Mouse (Mus musculus) hindbrain, embryonic 15.5 days (tissue): ENCODE results near the gene Evi5. TPM values are rescaled to one million over a fixed set of nuclear protein-coding genes. Genes with fewer than 3 reads are reported as not detected.

Source experiments
- ATAC-seq: fragments of 200-750 bp; cut with Nextera tagmentation; 2 replicates; pipeline ENCODE4 v1.8.0; 2017; ENCODE audit warnings: low read depth, moderate number of reproducible peaks, moderate TSS enrichment; ENCODE audit not compliant: low FRiP score
- H3K27ac ChIP-seq: fragments of 300-500 bp; sonication (generic); replicated peaks from 2 replicates; pipeline ENCODE4 v1.5.1; 2015; ENCODE audit warnings: mild to moderate bottlenecking, inconsistent platforms
- H3K27me3 ChIP-seq: fragments of 300-500 bp; sonication (generic); 2 replicates; pipeline ENCODE4 v1.6.1; 2015; ENCODE audit warnings: control low read depth, inconsistent platforms
- H3K36me3 ChIP-seq: fragments of 300-500 bp; sonication (generic); 2 replicates; pipeline ENCODE4 v1.6.1; 2015; ENCODE audit warnings: control low read depth, inconsistent platforms
- H3K4me1 ChIP-seq: fragments of 300-500 bp; sonication (generic); replicated peaks from 2 replicates; pipeline ENCODE4 v1.6.1; 2015; ENCODE audit warnings: control low read depth, inconsistent platforms
- H3K4me2 ChIP-seq: fragments of 300-500 bp; sonication (generic); 2 replicates; pipeline ENCODE4 v1.6.1; 2015; ENCODE audit warnings: moderate library complexity, mild to moderate bottlenecking, inconsistent platforms
- H3K4me3 ChIP-seq: fragments of 300-500 bp; sonication (generic); 2 replicates; pipeline ENCODE4 v1.5.1; 2015; ENCODE audit warnings: mild to moderate bottlenecking, inconsistent platforms
- H3K9ac ChIP-seq: fragments of 300-500 bp; sonication (generic); 2 replicates; pipeline ENCODE4 v1.6.1; 2015; ENCODE audit warnings: inconsistent platforms
- H3K9me3 ChIP-seq: fragments of 300-500 bp; sonication (generic); 2 replicates; pipeline ENCODE4 v1.6.1; 2016; ENCODE audit warnings: control low read depth, inconsistent platforms
- WGBS: fragments of 180-500 bp; shearing (Covaris S2); methylation state at CpG from one replicate; pipeline ENCODE4 v1.1.7; 2015; 5-methylcytosine and 5-hydroxymethylcytosine counted together
- polyA plus RNA-seq: library from polyadenylated mRNA; unstranded; fragments of >200 nt; fragmentation: Nextera tagmentation; extraction: Ambion mirVana; gene quantifications from 2 replicates; pipeline ENCODE4 v1.2.1, GENCODE M21; 2015

Gene Evi5
- polyA plus RNA-seq, 1 experiment from 2014 or later, result 54.8 TPM

- WGBS, result under 1% methylated on average over 67 of the region's 82 CpGs
- Histone ChIP-seq H3K4me1 (peaks cover 13% of the 10 kb centered on the region), H3K4me3 (peak overlapping the region; percentile 98), H3K4me2 (peak overlapping the region; percentile 75), H3K27me3 (no peaks in the 10 kb centered on the region), H3K9ac (peak overlapping the region; percentile 89), H3K9me3 (no peaks in the 10 kb centered on the region), H3K36me3 (no peaks in the 10 kb centered on the region), H3K27ac (peak overlapping the region; percentile 93)
- peak; percentile 82 for ATAC-seq
Measured at GRCm38 (mm10) chr5:107867970-107868904, 6.7 kb downstream of the Evi5 start.

GRCm38 (mm10) chr5:107866127-107867126 is 8.5 kb downstream of the Evi5 start:
- peaks cover 13% of the 10 kb centered on the region for H3K4me1 ChIP-seq

GRCm38 (mm10) chr5:107863971-107864370 is 10.9 kb downstream of the Evi5 start:
- H3K36me3 ChIP-seq, result no peaks in the 10 kb centered on the region
- H3K9me3 ChIP-seq, result no peaks in the 10 kb centered on the region
- WGBS, result 84% methylated on average over 3 of the region's 3 CpGs

More at GRCm38 (mm10) chr5:107866127-107867126, 8.5 kb downstream of the Evi5 start:
- Histone ChIP-seq H3K27me3 (no peaks in the 10 kb centered on the region), H3K9ac (no peak overlapping the region), H3K36me3 (no peaks in the 10 kb centered on the region), H3K9me3 (no peaks in the 10 kb centered on the region), H3K27ac (no peak overlapping the region), H3K4me2 (no peak overlapping the region), H3K4me3 (no peak overlapping the region)
- 65% methylated on average over 2 of the region's 2 CpGs for WGBS
- ATAC-seq, result no peak

GRCm38 (mm10) chr5:107858963-107859362 is 15.9 kb downstream of the Evi5 start:
- no peaks in the 10 kb centered on the region for H3K9me3 ChIP-seq
- no peak overlapping the region for H3K27ac ChIP-seq
- H3K4me1 ChIP-seq, result 0 out of 2 replicates have a peak, but pooled peaks cover 3% of the 10 kb centered on the region
- no peak for ATAC-seq
- no peak overlapping the region for H3K9ac ChIP-seq
- H3K27me3 ChIP-seq, result no peaks in the 10 kb centered on the region
- 46% methylated on average over 2 of the region's 2 CpGs for WGBS
- no peak overlapping the region for H3K4me2 ChIP-seq
- H3K36me3 ChIP-seq, result no peaks in the 10 kb centered on the region
- H3K4me3 ChIP-seq, result no peak overlapping the region

More at GRCm38 (mm10) chr5:107863971-107864370, 10.9 kb downstream of the Evi5 start:
- no peak for ATAC-seq
- no peak overlapping the region for H3K9ac ChIP-seq
- H3K4me1 ChIP-seq, result peaks cover 13% of the 10 kb centered on the region
- no peak overlapping the region for H3K27ac ChIP-seq
- no peaks in the 10 kb centered on the region for H3K27me3 ChIP-seq
- H3K4me2 ChIP-seq, result no peak overlapping the region
- no peak overlapping the region for H3K4me3 ChIP-seq

GRCm38 (mm10) chr5:107855546-107855945 is 19.4 kb downstream of the Evi5 start:
- Histone ChIP-seq H3K4me2 (no peak overlapping the region), H3K27ac (no peak overlapping the region), H3K27me3 (no peaks in the 10 kb centered on the region), H3K36me3 (no peaks in the 10 kb centered on the region), H3K9me3 (no peaks in the 10 kb centered on the region), H3K4me1 (0 out of 2 replicates have a peak, but pooled peaks cover 6% of the 10 kb centered on the region), H3K9ac (no peak overlapping the region), H3K4me3 (no peak overlapping the region)
- ATAC-seq, result no peak
- WGBS, result 93% methylated on average over 2 of the region's 2 CpGs

GRCm38 (mm10) chr5:107854556-107854955 is 20.4 kb downstream of the Evi5 start:
- H3K27me3 ChIP-seq, result no peaks in the 10 kb centered on the region
- no peak for ATAC-seq
- H3K27ac ChIP-seq, result no peak overlapping the region
- no peaks in the 10 kb centered on the region for H3K36me3 ChIP-seq
- H3K4me1 ChIP-seq, result 0 out of 2 replicates have a peak, but pooled peaks cover 6% of the 10 kb centered on the region
- H3K9me3 ChIP-seq, result no peaks in the 10 kb centered on the region
- no peak overlapping the region for H3K4me2 ChIP-seq
- no peak overlapping the region for H3K4me3 ChIP-seq
- 78% methylated on average over 3 of the region's 3 CpGs for WGBS
- no peak overlapping the region for H3K9ac ChIP-seq

GRCm38 (mm10) chr5:107853807-107854206 is 21.1 kb downstream of the Evi5 start:
- 0 out of 2 replicates have a peak, but pooled peaks have one; percentile 59 for ATAC-seq
- Histone ChIP-seq H3K27me3 (no peaks in the 10 kb centered on the region), H3K36me3 (no peaks in the 10 kb centered on the region), H3K4me2 (peak overlapping the region; percentile 12; the same call in 1 of the 2 replicates), H3K4me3 (no peak overlapping the region), H3K9ac (no peak overlapping the region), H3K4me1 (0 out of 2 replicates have a peak, but pooled peaks cover 6% of the 10 kb centered on the region), H3K27ac (peak overlapping the region; percentile 25; the same call in 1 of the 2 replicates), H3K9me3 (no peaks in the 10 kb centered on the region)
- 42% methylated on average over 6 of the region's 6 CpGs for WGBS

GRCm38 (mm10) chr5:107848964-107849363 is 25.9 kb downstream of the Evi5 start:
- H3K9ac ChIP-seq, result no peak overlapping the region
- no peaks in the 10 kb centered on the region for H3K36me3 ChIP-seq
- whole genome bisulfite sequencing, result 87% methylated on average over 4 of the region's 4 CpGs
- no peaks in the 10 kb centered on the region for H3K27me3 ChIP-seq
- ATAC-seq, result no peak
- H3K4me1 ChIP-seq, result 0 out of 2 replicates have a peak, but pooled peaks cover 3% of the 10 kb centered on the region
- no peaks in the 10 kb centered on the region for H3K9me3 ChIP-seq
- H3K4me3 ChIP-seq, result no peak overlapping the region
- H3K4me2 ChIP-seq, result no peak overlapping the region
- no peak overlapping the region for H3K27ac ChIP-seq

- WGBS, result 80% methylated on average over 2 of the region's 2 CpGs
- Histone ChIP-seq H3K36me3 (no peaks in the 10 kb centered on the region), H3K27ac (no peak overlapping the region), H3K27me3 (no peaks in the 10 kb centered on the region), H3K4me3 (no peak overlapping the region), H3K9me3 (no peaks in the 10 kb centered on the region), H3K9ac (no peak overlapping the region), H3K4me1 (no peaks in the 10 kb centered on the region), H3K4me2 (no peak overlapping the region)
- no peak for ATAC-seq
Measured at GRCm38 (mm10) chr5:107847817-107848216, 27.1 kb downstream of the Evi5 start.

- Histone ChIP-seq H3K4me2 (no peak overlapping the region), H3K4me3 (no peak overlapping the region), H3K9me3 (no peaks in the 10 kb centered on the region), H3K27ac (no peak overlapping the region), H3K36me3 (no peaks in the 10 kb centered on the region), H3K9ac (no peak overlapping the region), H3K27me3 (no peaks in the 10 kb centered on the region), H3K4me1 (no peaks in the 10 kb centered on the region)
- 67% methylated on average over 5 of the region's 5 CpGs for WGBS
- 0 out of 2 replicates have a peak, but pooled peaks have one; percentile 56 for ATAC-seq
Measured at GRCm38 (mm10) chr5:107847349-107847748, 27.6 kb downstream of the Evi5 start.

- no peak for ATAC-seq
- no peak overlapping the region for H3K4me3 ChIP-seq
- no peak overlapping the region for H3K4me2 ChIP-seq
- no peaks in the 10 kb centered on the region for H3K36me3 ChIP-seq
- H3K27me3 ChIP-seq, result no peaks in the 10 kb centered on the region
- no peak overlapping the region for H3K9ac ChIP-seq
- H3K27ac ChIP-seq, result no peak overlapping the region
- no peaks in the 10 kb centered on the region for H3K4me1 ChIP-seq
- WGBS, result 94% methylated on average over 5 of the region's 5 CpGs
- no peaks in the 10 kb centered on the region for H3K9me3 ChIP-seq
Measured at GRCm38 (mm10) chr5:107840549-107841238, 34.2 kb downstream of the Evi5 start.
